Mouse (Mus musculus) CD8-positive naive resting alpha-beta T cell, adult 2 months (primary cell): ENCODE results near the gene Cbx6.
"Not testable (repeated sequence)": the region's sequence is repeated elsewhere in the genome, so short reads cannot be mapped to it uniquely, and the experiment has no call there.

ENCODE experiments used
- DNase-seq, 2 experiments: peaks; one replicate each; pipeline ENCODE4 v3.0.0; 2022; ENCODE audit warnings: low read depth in 2 of 2, low spot score in 2 of 2

Cbx6 gene

GRCm38 (mm10) chr15:79832064-79832900, 2.2 kb downstream of the Cbx6 start:
- DNase-seq, result peak; percentile 69 to 84

DNA sequence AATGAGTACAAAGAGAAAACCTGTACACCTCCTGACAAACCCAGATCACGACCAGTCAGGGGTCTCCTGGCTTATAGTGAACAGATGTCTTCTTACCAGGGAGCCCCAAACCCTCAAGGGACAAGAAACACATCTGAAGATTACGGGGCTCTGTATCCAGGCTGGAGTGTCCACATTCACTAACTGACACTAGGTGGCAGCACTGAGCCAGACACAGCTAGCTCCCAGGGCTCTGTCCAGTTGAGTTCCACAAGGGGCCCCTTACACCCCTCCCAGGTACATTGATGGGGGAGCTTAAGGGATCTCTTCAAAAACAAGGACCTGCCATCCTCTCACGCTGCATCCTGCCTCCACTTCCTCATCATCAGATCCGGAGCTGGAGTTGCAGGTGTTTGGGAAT, 4.1 kb downstream of the Cbx6 start:
- peak; percentile 65 to 76 for DNase-seq

GRCm38 (mm10) chr15:79829431-79829830, 5.1 kb downstream of the Cbx6 start:
- DNase-seq, result no peak

- DNase-seq, result no peak
Measured at GRCm38 (mm10) chr15:79828366-79829035, 6.0 kb downstream of the Cbx6 start.

GRCm38 (mm10) chr15:79827778-79828210, 6.7 kb downstream of the Cbx6 start:
- no peak for DNase-seq

DNA sequence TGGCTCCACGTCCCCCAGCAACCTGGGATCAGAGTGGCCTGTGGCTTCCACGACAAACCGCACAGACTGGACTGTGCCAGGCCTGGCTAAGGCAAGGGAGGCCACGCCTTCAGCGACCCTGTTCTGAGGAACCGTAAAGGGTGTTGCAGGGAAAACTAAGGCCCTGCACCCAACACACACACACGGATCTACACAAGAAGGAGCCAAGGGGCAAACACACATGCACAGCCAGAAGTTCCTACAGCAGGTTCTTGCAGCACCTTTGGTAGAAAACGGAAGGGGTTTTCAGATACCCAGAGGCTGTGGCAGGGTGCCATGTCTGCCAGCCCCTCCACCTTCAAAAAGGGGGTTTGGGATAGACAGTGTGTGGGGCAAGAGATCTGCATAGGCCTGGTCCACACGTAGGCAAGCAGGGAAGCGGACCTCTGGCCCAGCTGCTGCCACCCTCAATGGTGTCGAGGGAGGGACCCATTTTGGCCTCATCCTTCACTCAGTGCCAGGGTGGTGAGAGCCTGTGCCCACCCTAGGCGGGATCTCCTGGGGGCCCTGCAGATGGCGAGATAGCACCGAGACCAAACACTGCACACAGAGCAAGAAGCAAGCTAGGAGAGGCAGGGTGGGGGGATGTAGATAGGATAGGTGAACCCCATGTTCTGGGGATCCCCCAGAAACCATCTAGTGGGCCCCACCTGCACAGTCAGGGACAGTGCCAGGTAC, 7.3 kb downstream of the Cbx6 start:
- no peak for DNase-seq

GRCm38 (mm10) chr15:79826221-79826935, 8.1 kb downstream of the Cbx6 start:
- DNase-seq, result no peak

DNA sequence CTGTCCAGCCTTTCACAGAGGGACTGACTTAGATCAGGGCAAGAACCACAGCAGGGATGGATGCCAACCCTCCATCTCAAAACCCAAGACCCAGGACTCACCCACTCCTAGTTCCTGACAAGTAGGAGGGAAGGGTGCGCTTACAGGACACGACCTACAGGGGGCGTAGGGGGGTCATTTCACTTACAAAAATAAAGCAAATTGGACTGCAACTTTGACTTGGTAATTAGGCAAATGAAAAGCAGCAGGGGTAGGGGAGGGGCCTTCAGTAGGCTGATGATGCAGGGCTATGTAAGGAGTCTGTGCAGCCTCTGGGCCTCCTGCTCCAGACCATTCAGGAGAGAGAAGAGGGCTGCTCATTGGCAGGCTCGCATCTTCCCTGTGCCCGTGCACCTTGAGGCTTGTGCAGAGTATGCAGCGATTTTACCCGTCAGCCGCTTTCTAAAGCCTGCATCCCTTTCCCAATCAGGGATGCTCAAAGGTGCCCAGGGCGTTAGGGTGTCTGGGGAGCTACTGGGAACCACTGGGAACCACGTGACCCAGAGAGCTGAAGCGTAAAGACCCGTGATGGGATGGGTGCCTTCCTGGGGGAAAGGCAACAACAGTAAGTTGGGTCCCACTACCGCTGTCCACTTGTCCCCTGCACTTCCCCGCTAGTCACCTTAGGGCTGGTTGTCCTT, 9.2 kb downstream of the Cbx6 start:
- no peak for DNase-seq

DNA sequence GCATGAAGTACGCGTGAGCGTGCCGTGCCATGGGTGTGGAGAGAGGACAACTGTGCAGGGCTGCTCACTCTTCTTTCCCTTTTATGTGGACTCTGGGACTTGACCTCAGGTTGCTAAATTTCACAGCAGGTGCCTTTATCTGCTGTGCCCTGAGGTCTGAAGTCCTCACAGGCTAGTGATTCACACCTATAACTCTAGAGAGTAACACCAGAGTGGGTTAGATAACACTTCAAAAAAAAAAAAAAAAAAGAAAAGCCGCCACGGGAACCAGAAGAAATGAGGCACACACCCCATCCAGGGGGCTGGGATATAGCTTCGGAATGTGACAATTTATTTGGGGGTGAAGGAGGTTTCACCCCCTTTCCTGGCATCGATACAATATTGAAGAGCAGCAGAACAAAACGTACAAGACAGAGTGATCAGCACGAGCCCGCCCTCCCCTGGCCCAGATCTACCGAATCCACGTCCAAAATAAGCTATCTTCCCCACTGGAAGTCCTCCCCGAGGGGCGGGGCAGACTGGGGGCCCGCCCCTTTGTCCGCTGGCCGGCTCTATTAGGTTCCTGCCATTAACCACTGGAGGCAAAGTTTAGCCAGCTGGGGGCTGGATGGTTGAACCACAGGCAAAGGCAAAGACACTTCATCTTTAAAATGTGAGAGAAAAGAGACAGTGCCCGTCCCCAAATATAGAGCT, 10.8 kb downstream of the Cbx6 start:
- no peak for DNase-seq

DNA sequence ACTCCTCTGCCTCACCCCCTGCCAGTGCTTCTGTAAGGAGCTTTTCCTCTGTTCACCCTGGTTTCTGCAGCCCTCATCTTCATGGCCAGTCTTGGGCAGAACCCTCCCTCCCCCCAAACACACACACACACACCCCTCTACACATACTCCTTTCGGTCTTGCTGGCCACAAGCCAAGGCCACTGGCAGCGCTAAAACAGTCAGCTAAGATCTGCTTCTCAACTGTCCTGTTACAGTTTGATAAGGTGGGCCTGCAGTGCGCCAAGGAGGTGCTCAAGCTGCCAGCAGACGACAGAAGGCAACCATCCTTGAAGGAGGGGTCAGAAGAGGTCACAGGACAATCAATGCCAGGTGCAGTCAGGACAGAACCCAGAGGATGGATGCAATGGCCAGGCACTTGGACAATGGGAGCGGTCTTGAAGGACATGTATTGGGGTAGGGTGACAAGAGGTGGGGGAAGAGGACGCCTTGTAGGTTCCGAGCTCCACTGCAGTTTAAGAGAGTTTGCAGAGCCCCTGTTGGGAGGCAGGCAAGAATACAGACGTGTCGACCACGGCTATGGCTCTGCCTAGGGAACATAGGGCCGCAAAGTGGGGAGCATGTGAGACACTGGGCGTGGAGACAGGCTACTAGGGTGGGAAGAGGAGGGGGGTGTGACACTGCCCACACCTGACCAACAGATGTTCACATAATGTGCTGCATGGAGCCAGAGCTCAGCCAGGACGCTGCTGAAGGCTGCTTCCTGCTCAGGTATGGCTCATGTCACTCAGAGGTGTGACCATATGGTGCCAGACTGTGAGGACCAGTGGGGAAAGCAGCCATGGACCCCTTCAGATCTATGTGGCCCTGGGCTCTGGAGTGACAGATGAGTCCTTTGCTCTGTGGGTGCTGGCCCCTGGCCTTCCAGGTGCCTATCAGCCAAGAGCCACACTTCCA, 12.0 kb downstream of the Cbx6 start:
- no peak for DNase-seq

- DNase-seq, result no peak
Measured at GRCm38 (mm10) chr15:79818325-79818724, 16.2 kb downstream of the Cbx6 start.

DNA sequence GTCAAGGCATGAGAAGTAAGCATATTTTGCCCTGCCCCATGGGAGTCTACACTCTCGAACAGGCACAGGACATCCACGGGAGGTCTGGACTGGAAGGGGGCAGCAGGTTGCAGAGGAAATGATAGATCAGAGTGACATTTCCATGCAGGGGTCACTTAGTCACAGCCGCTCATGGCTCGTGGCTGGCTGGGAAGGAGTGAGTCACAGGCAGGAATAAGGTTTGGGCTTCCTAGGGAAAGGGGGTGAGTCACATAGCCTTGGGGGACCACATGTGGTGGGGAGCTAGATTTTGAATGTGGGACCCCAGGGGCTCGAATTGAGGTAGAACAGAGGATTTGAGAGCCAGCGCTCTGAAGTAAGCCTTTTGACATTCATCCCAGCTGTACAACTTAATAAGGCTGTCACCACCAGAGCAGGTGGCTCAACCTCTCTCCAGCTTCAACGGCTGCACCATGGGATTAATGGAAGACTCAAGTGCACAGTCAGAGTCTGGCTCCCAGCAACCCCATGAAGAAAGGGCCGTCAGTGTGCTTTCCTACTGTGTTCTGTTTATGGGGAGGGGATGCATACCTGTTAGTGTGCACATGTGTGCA, 20.7 kb downstream of the Cbx6 start:
- DNase-seq, result no peak

GRCm38 (mm10) chr15:79812840-79813239, 21.6 kb downstream of the Cbx6 start:
- DNase-seq, result not testable (repeated sequence)

DNA sequence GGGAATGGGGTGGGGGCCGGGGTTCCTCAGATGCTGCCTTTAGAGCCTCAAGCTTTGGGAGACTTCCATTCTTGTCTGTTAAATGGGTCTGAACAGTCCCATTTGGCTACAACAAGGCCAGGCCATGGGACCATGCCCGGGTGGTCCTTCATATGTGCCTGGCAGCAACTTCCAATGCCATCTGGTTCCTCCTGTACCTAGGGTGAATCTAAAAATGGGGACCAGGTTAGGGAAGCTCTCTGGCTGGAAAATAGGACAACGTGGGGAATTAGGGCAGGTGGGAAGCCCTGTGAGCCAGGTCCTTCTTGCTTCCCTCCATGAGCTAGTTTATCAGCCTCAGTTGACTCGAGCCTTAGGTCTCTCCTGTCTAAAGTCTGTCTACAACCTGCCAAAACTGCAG, 23.5 kb downstream of the Cbx6 start:
- no peak for DNase-seq

DNA sequence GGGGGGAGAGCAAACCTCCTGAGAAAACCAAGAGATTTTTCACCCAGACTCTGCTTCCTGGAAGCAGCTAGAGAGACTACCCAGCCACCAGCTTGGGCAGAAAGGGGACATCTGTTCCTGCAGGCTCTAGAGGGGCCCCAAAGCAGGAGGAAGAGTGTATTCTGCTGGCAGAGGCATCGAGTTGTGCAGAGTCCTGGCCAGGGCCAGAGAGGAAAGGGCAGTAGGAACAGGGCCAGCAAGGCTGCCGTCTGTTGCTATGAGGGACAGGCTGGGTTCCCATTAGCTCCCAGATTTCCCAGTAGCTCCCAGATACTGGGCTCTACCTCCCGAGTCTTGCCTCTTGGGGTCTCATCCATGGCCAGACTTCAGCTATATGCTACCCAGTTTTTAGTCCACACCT, 24.4 kb downstream of the Cbx6 start:
- DNase-seq, result no peak

DNA sequence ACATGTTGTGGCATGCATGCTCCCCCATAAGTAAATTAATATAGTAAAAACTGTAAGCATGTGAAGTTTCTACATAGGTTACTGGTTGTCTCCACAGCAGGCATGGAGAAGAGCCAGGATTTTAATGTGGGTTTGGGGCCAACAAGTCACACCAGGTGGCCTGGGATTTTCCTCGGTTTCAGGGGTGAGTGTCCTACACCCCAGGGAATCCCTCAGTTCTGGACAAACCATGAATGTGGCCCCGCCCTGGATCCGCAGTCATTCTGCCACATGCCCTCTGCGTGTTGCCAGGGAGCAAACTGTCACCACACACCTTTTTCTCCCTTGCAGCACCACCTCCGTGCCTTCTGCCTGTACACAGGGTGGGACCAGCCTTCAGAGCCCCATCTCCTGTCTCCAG, 25.8 kb downstream of the Cbx6 start:
- DNase-seq, result no peak

DNA sequence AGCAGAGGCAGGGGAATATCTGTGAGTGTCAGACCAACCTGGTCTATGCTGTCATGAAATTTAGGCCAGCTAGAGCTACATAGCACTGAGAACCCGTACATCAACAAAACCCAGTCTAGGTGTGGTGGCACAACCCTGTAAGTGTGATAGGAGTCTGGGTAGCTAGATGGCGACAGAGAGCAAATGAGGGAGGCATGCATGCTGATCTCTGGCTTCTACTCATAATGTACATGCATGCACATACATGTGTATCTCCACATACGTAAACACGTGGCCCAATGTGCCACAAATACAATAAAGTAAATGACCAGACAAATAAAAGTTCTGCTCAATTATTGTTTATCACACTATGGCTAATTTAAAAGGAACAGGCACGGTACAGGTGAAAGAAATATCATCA, 26.4 kb downstream of the Cbx6 start:
- DNase-seq, result peak; percentile 25 to 50

DNA sequence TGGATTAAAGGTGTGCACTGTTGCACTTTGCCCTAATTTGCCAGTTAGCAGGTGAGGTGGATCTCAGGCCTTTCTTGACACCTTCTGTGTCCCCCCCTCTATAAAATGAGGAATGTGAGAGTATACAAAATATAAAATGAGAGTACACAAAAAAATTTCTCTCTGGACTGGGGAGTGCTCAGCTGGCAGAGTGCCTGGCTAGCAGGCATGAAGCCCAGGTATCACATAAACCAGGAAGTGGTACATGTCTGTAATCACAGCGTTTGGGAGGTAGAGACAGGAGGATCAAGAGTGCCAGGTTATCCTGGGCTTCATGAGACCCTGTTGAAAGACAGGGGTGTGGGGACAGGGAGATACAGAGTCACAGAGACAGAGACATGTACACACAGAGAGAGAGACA, 27.4 kb downstream of the Cbx6 start:
- DNase-seq, result no peak

DNA sequence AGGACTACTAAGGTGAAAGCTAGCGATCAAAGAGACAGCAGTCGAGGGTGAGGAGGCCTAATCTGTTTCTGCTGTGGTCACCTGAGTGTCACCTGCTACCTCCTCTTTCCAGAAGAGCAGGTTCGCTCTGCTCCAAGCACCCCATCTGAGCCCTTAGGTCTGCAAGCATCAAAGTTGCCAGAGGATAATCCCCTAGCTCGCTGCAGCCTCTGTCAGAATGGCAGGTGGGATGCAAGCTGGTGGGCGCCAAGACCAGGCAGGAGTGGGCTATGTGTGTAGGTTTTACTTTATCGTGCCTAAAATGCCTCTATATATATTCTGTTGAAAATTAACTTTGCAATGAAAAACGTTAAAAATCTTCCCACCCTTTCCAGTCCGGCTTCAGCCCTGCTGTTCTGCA, 29.2 kb downstream of the Cbx6 start:
- DNase-seq, result no peak
